Mouse (Mus musculus): ENCODE measurements around the gene Hcrtr2. TPM values are rescaled to one million over a fixed set of nuclear protein-coding genes. Genes with fewer than 3 reads are reported as not detected.

The Hcrtr2 gene
- polyA plus RNA-seq (2012; rRNA removed; ENCODE audit: low replicate concordance) = not detected in 2 replicates

GRCm38 (mm10) chr9:76323756-76324155 lies at the start of gene Hcrtr2:
Gene Hcrtr2 (minus strand): TSS chr9:76323856.

GRCm38 (mm10) chr9:76213557-76213956 lies 110.1 kb downstream of the Hcrtr2 start, which contains the start of gene Gfral:
Gene Gfral (minus strand): TSS chr9:76213657.

Other genes with a start within 250 kb of the Hcrtr2 start
- gene Gfral, start 110.2 kb downstream of the Hcrtr2 start, polyA plus RNA-seq (2012; rRNA removed; ENCODE audit: low replicate concordance) = not detected in 2 replicates
- gene Fam83b, start 243.3 kb upstream of the Hcrtr2 start, polyA plus RNA-seq (2012; rRNA removed; ENCODE audit: low replicate concordance) = 0.64 and 0.68 TPM in 2 replicates